Mouse (Mus musculus) cerebellum, adult 11 months (tissue): ENCODE data around the gene Nbea.
"Not testable (repeated sequence)": the region's sequence is repeated elsewhere in the genome, so short reads cannot be mapped to it uniquely, and the experiment has no call there.

Experiments
- DNase-seq: peaks from one replicate; pipeline ENCODE4 v3.0.0; 2022

Gene Nbea

DNA sequence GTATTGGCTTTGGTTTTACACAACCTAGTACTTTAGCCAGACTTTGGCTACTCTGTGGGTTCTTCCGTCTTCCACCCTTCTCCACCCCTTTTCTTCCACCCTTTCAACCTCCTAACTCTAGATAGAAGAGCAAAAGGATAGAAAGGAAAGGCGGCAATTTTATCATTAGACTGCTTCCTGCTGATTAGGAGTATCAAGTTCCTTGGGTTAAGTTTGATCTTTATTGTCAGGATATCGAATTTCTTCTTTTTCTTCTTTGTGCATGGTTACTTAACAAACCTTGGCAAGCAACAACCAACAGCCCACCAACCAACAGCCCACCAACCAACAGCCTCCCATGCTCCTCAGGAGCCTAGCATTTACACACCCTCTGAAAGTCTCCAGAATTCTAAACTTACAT lies 165.0 kb downstream of the Nbea start:
- DNase-seq, result no peak

DNA sequence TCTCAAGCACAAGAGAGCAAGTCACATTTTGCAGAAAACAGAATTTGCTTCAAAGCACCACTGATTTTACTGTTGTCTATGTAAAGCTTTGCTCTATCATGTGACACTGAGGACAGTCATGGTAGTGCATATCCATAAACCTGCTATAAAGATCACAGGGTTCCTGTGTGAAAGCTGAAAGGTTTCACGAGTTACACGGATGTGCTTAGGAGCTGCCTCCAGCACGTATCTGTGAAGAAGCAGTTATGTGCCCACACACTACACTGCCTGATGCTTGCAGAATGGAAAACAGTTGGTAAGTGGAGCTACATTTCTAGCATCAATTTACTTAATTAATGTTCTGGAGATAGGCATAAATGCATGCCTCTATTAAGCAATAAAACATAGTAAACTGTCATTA lies 172.4 kb downstream of the Nbea start:
- DNase-seq, result no peak

DNA sequence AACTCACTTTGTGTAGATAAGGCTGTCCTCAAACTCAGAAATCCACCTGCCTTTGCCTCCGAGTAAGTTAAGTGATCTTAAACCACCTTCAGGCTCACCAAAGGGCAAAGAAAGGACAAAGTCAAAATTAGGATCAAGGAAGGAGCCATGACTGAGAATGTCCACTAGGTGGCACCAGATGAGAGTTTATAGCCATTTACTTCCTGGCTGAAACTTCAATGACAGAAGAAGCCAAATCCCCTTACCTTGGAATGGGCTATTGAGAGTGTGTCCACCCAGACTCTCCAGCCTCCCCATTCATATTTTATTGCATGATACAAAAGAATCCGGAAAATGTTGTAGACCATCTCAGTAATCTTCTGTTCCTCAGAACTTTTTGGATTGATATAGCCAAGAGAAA lies 175.5 kb downstream of the Nbea start:
- DNase-seq, result peak; percentile 14

DNA sequence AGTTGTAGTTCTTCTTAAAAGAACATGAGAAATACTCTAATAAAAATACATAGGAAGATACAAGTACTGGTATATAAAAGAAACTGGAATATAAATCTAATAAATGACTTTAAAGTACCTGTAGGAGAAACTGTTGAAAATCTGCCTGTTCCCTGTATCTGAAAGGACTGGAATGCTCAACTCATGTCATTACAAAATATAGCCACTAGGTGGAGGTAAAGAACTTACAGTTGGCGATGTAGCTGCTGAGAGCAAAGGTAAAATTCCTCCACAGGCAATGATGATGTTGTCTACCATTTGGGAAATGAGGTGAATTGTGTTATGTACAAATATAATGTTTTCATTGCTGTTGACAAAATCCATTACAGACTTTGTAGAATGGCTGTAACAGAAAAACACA lies 183.2 kb downstream of the Nbea start:
- no peak for DNase-seq

DNA sequence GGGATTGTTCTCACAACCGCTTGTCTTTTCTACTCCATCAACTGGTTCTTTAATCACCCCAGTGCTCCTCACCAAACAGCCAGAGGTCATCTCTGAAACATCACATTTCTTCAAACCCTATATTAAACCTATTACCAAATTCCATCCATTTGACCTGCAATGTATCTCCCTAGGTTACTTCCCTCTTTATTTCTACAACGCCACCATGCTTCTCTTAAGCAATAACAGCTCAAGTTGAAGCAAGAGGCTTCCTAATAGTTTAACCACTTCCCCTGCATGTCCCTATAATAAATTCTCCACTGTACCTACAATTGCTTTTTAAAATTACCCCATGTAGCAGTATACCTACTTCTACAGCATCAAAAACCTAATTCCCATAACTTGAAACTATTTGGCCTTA lies 205.1 kb downstream of the Nbea start:
- DNase-seq, result no peak

DNA sequence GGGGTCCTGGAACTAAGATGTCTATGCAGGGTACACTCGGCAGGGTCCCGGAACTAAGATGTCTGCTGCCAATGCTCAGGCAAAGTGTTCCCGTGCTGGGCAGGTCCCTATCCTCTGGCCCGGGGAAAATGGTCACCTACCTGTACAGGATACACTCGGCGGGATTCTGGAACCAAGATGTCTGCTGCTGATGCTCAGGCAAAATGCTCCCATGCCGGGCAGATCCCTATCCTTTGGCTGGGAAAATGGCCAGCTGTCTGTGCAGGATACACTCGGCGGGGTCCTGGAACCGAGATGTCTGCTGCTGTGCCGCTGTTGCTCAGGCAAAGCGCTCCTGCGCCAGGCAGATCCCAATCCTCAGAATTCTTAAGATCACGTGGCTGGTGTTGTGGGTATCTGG lies 206.5 kb downstream of the Nbea start:
- not testable (repeated sequence) for DNase-seq

DNA sequence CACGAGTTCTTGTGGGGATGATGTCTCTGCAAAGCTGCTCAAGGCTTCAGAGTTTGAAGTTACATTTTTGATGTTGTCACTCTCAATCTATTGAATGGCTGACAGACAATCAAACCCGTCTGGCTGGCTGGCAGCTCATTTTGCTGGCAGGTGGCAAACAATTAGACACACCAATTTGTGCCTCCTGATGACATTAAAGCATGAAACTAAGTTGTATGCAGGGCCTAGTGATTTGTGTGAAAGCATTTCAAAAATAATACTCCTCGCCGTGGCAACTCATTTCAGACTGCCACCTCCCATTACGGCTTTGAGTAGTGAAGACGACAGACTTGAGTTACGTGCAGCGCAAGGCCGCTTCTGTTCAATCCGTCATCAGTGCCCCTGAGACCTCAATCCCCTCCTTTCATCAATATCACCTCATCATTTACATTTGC lies 217.8 kb downstream of the Nbea start:
- peak; percentile 5 for DNase-seq

DNA sequence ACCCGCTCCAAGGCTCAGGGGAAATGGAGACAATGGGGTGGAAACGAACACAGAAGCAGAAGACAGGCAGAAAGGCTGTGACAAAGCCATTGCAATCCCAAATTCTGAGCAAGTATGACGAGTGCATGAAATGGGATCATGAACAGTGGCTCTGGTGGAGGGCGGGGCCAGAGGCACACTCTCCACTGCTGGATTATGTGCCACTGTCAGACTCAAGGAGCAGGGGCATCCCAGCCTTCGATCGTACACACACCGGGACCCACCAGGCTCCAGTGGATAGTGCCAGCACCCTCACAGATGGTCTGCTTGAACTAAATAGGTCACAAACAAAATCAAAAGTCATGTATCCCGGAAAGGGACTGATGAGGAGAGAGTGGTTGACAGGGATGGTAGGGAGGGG lies 220.5 kb downstream of the Nbea start:
- DNase-seq, result peak; percentile 17

DNA sequence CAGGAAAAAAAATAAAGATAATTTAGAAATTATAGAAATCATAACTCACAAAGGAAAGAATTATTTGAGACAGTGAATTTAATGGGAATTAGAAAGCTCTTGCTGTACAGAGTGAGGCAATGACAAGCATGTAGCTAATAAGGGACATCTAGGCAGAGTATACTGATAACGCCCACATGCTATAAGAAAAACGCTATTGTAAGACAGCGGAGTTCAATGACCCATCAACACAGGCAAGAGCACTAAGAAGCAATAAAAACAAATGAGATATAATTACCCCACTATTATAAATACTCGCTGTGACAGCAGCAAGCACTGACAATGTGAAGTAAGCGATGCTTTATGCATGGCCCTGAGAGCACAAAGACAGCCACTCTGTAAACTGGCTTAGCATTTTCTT lies 233.5 kb downstream of the Nbea start:
- no peak for DNase-seq

DNA sequence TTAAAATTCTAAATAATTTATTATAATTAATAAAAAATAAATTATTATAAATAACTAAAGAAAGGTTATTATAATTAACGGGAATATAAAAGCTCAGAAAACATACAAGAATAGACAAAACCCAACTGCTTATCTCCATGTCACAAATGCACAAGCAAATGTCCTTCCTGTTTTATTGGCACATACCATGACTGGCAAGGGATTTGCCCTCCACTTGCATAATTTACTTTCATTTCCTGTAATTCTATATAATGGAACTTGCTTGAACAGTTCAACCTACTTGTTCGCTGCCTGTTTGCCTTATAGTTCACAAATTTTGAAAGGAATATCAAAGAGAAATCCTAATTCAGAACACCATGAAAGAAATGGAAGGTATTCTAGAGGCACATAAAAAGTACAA lies 234.4 kb downstream of the Nbea start:
- no peak for DNase-seq

DNA sequence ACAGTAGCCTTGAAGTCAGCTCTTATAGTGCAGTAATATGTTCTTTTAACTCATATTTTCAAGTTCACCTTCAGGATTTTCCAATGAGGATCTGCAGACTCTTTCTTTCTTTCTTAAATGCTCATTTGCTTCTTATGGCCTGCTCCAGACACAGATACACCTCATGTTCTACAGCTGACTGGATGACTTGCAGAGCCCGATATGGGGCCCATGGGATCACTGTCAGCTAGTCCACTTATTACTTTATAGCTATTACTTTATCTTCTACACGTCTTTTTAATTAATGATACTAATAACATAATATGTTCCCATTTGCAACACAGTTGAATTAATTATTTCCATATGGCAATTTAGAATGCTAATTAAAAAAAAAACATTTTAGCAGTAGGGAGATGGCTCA lies 256.2 kb downstream of the Nbea start:
- no peak for DNase-seq

DNA sequence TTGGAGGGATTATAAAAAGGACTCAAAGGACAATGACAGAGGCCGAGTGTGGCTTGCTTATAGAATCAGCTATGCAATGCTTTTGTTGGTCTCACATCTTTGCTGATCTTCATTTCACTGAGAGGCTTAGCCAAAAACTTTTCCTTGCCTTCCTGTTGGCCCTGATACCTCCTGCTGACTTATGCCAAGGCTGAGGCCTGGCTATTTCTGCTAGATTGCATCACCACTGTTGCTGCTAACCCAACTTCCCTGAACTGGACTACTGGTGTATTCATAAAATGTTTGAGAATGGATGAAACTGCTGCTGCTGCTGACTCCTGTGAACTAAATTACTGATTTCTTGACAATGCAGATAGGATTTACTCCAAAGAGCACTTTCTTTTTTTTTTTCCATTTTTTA lies 274.2 kb downstream of the Nbea start:
- DNase-seq, result no peak

DNA sequence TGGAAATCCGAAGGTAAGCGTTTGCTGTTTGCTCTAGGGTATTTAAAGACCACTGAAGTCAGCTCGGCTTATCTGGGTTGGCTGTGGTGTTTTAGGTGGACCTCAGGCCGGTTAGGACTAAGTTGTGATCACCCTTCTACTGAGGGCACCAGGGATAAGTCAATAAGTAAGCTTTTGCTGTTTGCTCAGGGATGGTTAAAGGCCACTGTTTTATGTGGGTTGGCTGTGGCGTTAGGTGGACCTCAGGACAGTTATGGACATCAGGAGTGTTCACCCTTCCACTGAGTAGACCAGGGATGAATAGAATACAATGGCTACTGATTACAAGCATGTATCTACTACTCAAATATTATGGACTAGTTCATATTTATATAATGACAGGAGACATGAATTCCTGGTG lies 292.9 kb downstream of the Nbea start:
- DNase-seq, result no peak

DNA sequence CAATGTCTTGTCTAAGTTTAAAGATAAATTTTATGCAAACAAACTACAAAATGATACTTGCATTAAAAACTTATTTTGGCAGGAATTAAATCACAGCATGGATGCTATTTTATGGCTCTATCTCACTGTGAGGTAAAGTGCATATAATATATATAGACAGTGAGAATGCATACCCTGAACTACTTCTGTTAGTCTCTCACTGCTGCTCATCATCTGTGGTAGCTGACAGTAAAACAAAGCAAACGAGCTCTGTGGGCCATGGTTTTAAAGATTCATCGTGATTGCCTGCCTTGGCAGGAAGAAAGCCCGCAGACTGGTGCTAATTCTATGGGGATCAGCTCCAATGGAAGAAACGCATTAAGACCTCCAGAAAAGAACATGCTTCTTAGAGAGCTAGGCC lies 294.3 kb downstream of the Nbea start:
- no peak for DNase-seq

DNA sequence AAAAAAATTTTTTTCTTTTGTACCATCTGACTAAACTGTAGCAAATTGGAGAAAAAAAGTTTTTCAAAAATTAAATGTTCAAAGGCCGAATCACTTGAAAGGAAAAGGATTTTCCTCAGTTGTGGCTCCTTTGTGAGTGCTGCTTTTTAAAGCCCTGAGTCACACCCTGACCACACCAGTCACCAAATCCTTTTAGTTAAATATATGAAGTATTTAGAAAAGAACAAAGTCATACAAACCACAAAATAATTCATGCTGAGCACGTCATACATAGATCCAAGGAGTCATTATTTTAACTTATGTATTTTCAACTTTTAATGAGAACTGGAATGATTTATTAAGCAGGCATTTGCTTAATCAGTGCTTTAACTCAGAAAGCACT lies 295.7 kb downstream of the Nbea start:
- no peak for DNase-seq

DNA sequence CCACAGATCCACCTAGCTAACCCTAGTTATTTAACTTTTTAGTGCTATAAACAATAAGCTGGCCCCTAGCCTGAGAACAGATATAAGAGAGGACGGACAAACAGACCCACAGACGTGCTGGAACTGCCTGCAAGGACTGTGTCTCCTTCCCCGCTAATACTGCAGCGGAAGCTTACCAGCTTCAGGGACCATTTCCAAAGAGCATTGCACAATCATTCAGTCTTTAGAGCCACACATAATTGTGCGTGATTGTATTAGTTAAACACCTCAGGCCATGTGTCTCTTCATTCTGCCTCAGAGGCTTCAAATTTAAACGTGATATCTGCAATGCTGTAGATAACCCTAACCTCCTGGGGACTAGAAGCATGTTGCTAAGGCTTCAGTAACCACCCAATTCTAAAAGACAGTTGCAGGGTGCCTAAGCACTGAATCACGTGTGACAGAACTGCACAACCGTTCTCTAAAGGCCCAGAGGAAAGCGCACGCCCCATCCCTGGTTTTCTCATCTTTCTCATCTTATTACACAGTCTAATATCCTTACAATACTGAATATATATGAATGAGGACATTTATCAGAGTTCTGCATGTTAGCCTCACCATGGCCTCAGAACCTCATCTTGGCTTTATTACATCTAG lies 296.2 kb downstream of the Nbea start:
- DNase-seq, result no peak

DNA sequence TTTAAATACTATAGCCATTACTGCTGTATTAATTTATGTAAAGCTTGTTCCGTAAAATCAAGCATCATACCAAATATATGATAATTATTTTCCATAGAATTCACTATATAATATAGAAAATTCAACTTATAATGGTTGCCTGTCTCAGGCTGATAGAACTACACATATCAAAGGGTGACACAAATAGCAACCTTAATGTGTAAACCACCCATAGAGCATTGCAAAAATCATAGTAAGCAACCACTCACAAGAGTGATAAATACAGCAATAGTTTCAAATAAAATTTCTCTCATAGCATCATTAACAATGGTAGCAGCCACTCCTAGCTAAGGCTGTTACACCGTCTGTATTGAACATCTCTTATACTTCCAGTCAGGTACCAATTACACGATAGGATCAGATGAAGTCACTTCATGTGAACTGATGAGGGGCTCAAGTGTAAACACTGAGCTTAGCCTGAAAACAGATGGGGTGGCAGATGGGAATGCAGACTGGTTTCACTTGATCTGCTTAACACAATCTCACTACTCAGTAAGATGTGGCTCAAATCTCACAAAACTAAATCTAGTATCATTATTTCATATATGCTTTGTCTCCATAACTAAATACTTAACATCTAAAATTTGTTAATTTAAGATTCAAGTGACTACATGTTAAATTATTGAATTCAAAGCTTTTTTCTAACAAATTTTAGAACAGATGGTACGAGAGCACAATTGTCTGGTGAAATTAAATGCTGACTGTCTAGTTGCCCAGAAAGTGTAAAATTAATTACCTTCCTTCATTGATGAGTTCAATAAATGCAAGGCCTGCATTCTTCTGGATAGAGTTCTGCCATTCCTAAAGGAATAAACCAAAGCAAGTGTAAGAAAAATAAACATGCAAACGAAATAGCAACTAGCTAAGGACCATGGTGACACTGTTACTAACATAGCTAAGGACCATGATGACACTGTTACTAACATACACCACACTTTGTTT lies 310.3 kb downstream of the Nbea start:
- DNase-seq, result peak; percentile 54

DNA sequence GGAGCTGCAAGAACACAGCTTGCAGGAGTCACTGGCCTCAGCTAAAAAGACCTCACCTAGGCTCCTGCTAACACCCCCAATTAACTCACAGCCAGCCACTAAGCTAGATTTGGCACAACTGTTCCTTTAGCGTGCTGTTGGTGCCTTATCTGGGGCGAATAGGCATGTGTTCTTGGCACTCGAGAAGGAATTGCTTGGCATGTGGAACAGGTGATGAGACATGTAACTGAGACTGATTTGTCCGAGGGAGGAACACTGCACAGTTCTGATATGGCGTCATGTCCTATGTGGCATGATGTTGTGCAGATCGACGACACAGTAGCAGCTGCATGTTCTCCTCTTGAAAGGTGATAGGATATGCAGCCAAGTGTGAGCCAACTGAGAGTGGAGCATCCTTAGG lies 331.0 kb downstream of the Nbea start:
- DNase-seq, result no peak

DNA sequence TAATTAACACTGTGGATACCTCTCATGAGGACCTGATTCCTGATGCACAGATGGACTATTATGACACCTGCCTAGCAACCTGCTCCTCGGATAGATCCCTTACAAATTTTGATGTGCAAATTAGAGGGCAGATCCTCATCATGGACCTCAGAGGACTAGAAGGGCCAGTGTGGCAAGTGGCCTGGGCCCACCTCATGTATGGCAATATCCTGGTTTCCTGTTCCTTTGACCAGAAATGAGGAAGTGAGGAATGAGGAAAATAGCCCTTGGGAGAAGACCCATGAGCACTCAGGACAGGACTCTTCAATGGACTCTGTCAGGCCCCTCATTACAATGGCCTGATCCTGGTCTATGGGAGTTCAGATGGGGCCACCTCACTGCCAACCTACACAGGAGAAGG lies 336.4 kb downstream of the Nbea start:
- no peak for DNase-seq

DNA sequence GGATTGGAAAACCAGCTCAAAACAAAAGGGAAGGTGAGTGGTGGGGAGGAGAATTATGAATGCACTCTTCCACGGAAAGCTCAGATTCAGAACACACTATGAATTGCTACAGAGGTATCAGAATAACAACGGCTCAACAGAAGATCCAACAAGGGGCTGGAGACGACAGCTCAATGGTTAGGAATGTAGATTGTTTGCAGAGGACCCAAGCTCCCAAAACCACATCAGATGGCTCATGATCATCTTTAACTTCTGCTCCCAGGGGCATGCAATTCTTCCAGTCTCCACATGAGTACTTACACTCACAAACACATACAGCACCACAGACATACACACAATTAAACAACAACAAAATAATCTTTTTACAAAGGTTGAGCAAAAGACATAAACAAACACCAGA lies 346.3 kb downstream of the Nbea start:
- no peak for DNase-seq

DNA sequence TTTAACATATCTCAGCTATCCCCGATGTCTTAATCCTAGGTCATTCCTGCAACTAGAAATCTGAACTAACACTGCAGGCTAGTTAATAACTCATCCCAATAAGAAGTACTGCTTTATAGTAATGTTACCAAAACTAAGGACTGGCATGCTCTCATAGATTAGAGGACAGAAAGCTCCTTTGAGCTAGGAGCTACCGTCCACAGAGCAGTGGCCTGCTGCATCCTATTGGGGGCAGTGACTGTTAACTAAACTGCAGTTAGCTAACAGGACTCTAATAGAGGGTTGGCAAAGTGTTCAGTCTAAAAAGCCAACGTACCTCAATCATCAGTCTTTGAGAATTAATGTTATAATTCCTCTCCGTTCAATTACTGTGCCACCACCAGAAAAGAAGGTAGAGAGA lies 348.3 kb downstream of the Nbea start:
- no peak for DNase-seq

DNA sequence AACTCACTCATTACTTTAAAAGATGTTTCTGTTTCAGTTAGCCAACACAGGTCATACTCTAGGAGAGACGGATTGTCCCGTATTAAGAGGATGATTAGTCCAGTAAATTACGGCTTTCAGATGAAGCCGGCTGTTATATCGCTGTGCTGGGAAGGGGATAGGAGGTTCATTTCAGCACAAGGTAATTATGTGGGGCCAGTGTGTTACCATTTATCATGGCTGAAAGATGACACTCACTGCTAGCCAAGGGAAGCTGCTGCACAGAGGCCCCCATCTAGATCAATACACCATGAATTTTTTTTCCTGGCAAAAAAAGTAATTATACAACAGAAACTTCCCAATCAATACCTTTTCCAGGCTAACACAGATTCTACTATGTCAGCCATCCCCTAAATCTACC lies 353.3 kb downstream of the Nbea start:
- no peak for DNase-seq

DNA sequence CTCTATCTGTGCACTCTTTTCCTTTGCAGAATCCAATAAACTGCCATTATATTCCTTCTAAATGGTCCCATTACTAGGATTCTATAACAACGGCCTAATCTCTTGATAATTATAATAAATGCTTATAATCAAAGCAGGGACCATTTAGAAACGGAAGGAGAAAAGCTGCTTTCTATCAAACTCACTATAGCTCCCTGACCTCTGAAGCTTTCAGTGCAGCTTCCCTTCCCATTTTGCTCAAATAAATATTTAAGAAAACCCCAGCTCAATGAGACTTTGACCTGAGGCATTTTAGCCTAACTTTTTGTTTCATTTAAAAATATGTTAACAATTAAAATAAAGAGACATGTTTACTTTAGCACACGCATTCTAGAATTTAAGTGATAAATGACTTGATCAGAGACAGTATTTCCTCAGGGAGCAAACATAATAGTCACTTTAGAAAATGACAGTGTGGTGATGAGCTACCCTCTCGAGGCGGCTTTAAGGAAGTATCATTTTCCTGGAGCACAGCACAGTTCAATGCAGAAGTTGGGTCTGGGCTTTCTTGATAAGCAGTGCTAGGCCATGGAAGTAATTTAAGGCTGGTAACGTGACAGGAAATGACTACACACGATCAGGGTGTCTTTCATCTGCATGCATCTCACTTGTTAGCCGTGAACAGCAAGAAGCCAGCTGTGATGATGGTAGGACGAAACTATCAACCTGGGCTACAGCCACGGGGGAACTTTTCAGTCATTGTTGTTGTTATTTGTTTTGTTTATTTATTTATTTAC lies 354.8 kb downstream of the Nbea start:
- no peak for DNase-seq

DNA sequence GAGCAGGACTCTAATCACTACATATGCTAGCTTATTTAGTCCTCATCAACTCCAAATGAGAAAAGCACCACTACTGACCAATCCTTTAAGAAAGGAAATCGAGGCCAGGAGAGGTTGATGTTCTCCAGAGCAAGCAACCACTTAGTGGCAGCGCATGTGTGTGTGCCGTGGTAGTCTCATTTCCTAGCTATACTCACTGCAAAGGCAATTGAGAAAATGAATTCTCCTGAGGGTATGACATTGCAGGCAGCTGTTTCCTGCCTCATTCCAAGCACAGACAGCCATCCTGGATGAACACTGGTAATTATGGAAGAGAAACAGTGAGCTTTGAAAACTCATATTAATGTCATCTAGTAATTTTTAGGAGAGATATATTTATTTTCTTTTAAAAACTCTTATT lies 358.6 kb downstream of the Nbea start:
- no peak for DNase-seq
